Mouse (Mus musculus) neural tube, embryonic 10.5 days (tissue): Measurements from ENCODE around the gene Foxn1.

ENCODE experiments used
- DNase-seq: peaks from one replicate; pipeline ENCODE4 v3.0.0-alpha.2; 2017; ENCODE audit warnings: low spot score; ENCODE audit errors: extremely low spot score

Foxn1 gene

DNA sequence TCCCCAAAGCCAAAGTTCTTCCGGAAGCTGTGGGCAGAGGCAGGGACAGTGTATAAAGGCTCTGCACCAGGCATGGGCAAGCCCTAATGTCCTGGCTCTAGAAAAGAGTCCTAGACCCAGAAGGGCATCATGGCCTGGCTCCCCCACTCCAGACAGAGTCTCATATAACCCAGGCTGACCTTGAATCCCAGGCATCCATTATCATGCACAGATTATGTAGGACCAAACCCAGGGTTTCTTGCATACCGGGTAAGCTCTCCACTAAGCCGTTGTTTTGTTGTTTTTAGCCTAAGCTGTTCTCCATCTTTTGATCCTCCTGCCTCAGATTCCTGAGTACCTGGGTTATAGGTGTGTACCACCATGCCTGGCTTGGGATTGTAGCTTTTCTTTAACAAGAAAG, 14.6 kb upstream of the Foxn1 start:
- no peak for DNase-seq

- peak; percentile 72 for DNase-seq
These were observed 13.3 kb upstream of the Foxn1 start for GRCm38 (mm10) chr11:78399680-78400079.

- DNase-seq, result no peak
These were observed 11.9 kb upstream of the Foxn1 start for GRCm38 (mm10) chr11:78398212-78398611.

DNA sequence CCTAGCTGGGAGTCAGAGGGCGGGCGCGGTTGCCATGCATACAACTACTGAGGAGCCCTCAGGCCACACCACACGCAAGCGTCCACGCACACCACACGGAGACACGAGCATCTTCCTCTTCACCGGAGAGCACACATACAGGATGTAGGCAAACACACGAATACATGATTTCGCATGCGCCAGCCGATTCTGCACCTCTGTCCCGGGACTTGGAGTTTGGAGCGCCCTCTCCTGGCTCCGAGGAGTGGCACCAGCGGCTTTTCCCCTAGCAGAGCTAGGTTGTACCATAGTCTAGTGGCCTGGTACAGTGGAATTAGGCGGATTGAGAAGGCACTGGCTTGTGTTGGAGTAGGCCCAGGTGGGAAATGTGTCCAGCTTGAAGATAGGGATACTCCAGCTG, 11.0 kb upstream of the Foxn1 start:
- peak; percentile 76 for DNase-seq

- no peak for DNase-seq
These were observed 10.6 kb upstream of the Foxn1 start for GRCm38 (mm10) chr11:78396950-78397349.

DNA sequence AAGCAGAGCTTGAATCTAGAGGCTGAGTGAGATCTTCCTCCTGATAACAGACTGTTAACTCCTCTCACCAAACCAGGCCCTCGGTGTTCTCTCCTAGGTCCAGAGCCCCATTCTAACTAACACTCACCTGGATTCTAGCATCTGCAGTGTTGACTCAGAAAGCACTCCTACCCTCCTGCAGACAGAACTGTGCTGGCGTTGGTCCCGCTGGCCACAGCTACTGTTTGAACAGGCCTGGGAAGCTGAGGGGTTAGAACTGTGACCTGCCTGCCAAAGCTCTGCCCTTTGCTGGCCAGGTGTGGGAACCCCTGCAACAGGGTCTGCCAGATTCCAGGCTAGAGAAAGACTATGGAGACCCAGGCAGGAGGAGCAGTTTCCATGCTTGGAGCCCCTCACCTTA, 6.4 kb upstream of the Foxn1 start:
- DNase-seq, result no peak

- DNase-seq, result no peak
These were observed 582 bp downstream of the Foxn1 start for GRCm38 (mm10) chr11:78385776-78386175.

- no peak for DNase-seq
These were observed 3.7 kb downstream of the Foxn1 start for GRCm38 (mm10) chr11:78382701-78383100.

GRCm38 (mm10) chr11:78382286-78382685, 4.1 kb downstream of the Foxn1 start:
- DNase-seq, result no peak

DNA sequence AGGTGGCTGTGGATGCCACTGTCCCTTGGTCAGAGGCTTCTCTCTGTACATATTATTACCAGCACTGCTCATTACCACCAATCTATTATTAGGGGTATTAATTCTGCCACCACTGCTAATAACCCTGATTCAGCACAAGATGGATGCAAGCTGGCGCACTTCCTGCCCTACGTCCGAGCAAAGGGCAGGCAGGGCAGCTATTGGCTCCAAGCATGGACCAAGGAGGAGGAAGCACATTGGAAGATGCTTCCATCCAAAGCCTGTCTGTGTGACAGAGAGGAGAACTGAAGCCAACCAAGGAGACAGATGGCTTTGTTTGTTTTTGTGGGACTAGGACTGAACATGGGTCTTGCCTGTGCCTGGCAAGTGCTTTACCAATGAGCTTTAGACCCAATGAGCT, 5.4 kb downstream of the Foxn1 start:
- no peak for DNase-seq

- no peak for DNase-seq
These were observed 6.0 kb downstream of the Foxn1 start for GRCm38 (mm10) chr11:78380351-78380750.

DNA sequence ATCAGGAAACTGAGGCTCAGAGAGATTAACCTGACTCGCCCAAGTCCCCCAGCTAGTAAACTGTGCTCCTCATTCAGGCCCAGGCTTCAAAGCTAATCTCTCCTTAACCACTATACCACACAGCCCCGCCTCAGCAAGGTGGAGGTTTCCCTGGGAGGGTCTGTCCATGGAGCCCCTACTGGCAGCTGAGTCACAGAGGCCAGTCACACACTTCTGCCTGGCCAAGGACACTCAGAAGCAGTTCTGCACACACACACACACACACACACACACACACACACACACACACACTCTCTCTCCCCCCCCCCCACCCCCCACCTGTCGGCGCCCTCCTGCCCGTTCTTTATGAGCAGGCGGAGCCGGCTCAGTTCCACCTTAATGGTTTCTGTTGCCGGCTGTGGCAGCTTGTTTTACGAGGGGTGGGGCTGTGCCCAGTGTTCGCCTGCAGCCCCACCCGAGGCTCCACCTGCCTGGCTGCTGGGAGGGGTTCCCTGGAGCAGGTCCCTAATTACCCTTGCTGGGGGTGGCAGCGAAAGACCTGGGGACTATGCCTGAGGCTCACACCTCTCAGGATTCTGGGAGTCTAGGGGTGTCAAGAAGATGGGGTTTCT, 8.7 kb downstream of the Foxn1 start:
- no peak for DNase-seq

DNA sequence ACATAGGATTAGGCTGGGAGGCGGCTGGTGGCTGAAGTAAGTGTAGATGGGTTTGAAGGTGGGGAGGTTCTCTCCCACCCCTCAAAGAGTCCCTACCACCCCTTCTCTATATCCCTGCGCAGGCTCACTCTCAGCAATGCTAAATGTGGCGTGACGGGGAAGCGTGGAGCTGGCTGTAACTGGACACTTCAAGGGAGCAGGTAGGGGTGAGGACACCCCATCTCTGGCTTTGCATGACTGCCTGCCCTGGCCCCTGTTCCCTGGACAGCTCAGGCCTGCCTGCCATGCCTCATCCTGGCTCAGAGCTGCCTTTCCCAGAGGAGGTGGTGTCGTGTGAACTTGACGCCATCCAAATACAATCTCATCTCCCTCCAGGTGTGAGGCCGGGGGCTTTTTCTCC, 12.2 kb downstream of the Foxn1 start:
- DNase-seq, result peak; percentile 24

DNA sequence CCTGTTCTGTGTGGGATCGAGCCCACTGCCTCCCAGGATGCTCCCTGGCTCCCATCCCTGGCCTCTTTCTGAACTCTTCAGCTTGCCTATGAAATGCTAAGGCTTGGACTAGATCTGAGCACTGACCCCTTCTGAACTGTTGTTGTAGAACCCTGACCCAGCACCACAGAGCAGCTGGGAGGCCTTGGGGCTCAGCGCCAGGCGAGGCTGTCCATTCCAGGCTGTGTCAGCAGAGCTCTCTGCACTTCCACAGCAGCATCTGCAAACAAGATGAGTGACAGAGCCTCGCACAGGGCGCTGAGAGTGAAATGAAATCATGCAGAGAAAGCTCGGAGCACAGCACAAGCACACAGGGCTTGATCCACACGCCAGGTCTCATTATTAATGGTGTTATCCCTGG, 13.7 kb downstream of the Foxn1 start:
- no peak for DNase-seq

DNA sequence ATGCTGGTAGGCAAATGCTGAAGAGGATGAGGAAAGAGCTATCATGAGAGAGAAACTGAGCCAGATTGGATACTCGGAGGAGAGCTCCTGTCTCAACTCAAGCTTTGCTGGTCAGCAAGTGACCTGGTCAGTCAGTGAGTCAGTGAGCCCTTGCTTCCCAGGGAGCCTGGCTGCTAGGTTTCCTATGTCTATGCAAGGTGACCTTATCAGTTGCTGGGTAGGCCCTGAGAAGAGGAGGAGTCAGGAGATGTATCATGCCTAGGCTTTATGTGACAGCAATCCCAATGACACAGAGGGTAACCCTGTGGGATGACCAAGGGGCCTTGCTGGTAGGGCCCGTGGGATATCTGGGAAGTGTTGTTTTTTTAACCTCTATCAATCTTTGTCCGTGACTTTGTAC, 14.2 kb downstream of the Foxn1 start:
- no peak for DNase-seq

DNA sequence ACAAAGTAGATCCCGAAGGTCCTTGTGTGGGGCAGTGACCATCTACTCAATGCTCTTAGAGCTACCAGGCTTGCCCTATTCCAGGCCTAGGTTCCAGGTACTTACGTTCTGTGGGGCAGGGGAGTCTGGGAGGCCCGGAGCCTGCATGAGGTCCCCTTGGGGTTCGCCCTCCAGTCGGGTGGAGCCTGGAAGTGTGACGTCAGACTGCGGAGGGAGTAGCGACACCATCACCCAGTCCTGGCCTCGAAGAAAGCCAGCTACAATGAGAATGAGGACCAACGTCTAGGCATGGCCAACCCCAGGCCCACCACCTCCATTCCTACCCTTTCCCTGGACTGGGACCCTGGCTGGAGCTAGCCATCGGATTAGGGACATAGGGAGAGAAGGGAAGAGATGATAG, 14.6 kb downstream of the Foxn1 start:
- no peak for DNase-seq

DNA sequence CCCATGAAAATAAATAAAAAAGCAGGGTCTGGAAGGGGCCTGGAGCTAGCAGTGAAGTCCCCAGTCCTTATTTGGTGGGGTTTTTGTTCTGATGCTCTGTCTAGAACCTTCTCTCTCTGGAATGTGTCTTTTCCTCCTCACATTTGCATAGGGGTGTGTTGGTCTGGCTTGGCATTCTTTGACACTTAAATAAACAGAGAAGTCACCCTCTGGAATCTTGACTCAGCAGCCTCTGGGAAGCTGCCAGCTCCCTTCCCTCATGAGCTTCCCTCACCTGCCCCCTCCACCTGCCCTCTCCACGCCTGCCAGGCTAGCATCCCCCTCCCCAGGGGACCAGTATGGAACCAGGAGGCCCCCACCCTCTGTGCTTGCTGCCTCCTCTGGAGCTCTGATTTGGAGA, 16.0 kb downstream of the Foxn1 start:
- no peak for DNase-seq

DNA sequence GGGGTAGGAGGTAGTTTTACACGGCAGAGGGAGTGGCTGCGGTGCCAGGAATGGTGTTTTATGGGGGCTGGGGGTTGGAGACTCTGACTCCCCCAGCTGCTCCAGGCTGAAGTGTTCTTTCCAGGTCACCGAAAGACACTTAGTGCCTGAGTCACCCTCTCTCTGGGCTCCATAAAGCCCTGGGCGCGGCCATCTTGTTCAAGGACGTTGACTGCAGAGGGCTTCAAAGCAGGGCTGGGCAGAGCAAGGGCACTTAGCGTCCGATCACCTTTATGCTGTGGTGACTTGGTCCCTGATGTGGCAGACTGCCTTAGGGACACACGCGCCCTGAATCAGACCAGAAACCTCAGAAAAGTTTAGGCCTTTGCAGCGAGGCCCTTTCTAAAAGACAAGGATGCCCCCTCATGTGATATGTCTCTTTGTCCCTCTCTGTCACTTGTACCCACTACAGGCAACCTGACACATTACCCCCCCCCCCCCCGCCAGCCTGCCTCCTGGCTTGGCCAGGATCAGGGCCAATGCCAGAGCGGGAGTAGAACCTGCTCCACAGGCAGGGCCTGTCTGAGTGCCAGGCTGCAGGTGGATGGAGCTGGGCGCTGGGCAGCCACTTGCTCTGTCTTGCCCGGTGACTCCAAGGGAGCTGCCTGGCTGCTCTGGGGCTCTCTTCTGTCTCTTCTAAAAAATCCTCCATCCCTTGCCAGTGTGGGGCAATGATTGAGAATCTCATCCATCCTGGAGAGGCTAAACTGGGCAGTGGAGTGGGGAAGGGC, 18.7 kb downstream of the Foxn1 start:
- DNase-seq, result no peak

DNA sequence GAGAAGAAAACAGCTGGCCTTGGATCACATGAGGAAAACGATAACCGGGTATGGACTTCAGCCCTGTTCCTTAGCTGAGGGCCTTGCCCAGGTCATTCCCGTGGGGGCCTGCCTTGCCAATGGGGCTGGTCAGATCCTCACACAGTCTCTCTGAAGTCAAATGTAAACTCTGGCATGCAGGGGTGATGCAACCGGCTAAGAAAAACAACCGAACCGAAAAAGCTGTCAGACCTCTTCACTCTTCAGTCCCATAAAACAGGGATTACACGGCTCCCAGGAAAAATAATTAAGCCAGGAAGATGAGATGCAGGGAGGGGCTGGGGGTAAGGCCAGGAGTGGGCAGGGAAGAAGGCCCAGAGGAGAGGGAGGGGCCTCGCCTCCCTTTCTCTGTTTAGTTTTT, 22.3 kb downstream of the Foxn1 start:
- DNase-seq, result no peak

DNA sequence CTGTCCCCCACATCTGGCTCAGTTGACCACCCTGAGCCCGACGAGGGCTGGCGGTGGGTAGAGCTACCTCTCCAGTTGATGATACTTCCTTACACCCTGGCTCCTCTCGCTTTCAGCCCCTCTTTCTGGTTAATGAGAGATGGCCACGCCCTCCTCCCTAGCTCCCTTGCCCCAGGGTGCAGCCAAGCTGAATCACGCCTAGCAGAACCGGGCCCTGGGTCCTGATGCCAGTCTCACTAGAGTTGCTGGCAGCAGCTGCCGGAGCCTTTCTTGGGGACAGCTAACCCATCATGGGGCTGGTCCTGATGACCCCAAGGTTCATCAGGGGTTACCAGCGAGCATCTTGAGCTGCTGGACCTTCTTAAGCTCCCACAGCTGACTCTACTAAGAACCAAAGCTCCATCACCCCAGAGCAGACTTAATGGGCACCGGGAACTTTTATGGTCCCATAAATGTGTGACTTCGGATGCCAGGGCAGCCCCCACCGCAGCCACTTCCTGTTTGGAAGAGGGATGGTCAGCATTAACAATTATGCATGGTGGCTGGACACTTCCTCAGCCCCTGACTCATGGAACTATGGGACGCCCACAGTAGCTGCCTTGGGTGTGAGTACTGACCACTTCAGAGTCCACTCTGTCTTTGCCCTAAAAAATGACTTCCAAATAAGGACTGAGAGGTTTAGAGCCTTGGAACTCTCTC, 22.9 kb downstream of the Foxn1 start:
- DNase-seq, result no peak

- no peak for DNase-seq
These were observed 25.6 kb downstream of the Foxn1 start for GRCm38 (mm10) chr11:78360789-78361131.

GRCm38 (mm10) chr11:78360125-78360788, 26.1 kb downstream of the Foxn1 start:
- DNase-seq, result peak; percentile 70
